Mouse (Mus musculus): ENCODE data around the gene Tlx3. TPM values are rescaled to one million over a fixed set of nuclear protein-coding genes. Genes with fewer than 3 reads are reported as not detected.

Gene Tlx3
- polyA plus RNA-seq, 1 experiment: not detected

DNA sequence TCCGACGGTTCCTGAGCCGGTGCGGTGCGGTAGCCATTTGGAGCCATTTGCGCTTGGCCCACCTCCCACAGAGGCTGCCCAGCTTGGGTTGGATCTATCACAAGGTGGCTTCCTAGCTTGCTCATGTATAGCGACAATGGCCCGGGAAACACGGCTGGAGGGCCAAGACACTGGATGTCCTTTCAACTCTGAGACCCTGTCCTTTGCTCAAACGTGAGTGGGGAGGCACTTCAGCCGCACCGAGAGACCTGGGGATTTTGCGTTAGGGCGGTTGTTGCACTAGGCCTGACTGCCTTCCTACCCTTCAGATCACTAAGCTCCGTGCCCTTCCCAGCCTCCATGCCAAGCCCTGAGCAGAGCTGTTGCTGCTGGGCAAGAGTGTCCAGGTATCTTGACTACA is 5.7 kb downstream of the Tlx3 start:
- DNase-seq (ENCODE audit: extremely low spot score in 1 of 2, low spot score in 1 of 2): no peak

DNA sequence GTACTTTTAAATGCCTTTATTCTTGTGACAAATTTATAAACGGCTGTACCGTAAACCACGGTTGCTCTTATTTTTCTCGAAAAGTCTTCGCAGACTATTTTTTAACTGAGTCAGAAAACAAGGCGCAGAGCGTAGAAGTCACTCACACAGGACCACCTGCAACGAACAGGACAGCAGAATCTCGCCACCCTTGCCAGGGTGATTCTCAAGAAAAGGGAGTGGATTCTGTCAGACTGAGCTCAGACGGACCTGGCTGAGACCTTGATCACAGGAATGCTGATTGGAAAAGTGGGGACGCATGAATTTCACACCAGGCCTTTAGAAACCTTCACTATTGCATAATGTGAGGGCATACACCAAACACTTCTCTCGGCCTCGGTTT is 6.3 kb downstream of the Tlx3 start:
- DNase-seq (ENCODE audit: extremely low spot score in 1 of 2, low spot score in 1 of 2): no peak

DNA sequence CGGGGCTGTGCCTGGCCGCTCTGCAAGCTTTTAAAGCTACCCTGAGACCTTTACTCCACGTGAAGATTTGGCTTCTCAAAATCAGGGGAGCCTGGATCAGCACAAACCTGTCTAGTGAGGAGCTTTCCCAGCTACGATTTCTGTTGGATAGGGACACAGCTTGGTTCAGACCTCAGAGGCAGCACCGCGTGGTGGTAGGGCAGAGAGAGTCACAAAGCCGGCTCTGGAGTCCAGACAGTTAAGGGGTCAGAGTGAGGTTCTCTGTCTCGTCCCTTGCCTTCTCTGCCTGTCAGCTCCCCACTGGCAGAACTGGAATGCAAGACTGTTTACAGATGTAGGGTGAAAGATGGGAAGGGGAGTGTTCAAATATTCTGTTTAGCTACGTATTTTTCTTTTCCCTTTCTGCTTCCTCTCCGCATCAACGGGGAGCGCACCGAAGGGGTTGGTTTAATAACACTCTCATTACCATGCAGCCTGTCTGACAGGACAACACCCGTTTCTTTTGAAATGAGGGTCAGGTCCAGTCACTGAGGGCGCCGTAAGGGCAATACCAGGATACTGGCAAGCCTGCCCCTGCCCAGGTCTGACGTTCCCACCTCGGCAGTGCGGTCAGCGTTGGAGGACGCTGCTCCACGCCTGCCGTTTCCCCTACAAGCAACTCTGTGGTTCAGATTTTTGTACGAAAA is 6.8 kb downstream of the Tlx3 start:
- DNase-seq (ENCODE audit: extremely low spot score in 1 of 2, low spot score in 1 of 2): no peak

GRCm38 (mm10) chr11:33195531-33196446 is 7.6 kb downstream of the Tlx3 start:
- no peak for DNase-seq (ENCODE audit: extremely low spot score in 1 of 2, low spot score in 1 of 2)

GRCm38 (mm10) chr11:33195061-33195460 is 8.3 kb downstream of the Tlx3 start:
- DNase-seq (ENCODE audit: extremely low spot score in 1 of 2, low spot score in 1 of 2): no peak

DNA sequence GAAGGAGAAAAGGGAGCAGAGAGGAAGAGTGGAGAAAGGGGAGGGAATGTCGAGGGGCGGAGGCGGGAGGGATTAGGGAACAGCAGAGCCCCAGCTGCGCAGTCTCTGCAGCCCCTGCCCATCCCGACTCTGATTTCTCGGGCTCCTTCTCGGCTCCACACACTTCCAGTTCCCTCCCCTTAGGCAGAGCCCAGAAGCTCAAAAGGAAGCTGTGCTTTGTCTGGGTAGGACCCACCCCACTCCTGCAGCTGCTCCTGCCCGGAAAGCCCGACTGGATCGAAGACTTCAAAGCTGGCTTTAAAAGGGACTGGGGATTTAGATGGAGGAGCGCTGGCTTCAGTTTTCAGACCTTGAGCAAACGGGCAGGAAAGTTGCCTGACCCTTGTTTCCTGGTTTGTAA is 9.7 kb downstream of the Tlx3 start:
- no peak for DNase-seq (ENCODE audit: extremely low spot score in 1 of 2, low spot score in 1 of 2)

GRCm38 (mm10) chr11:33181804-33182203 is 21.6 kb downstream of the Tlx3 start:
- DNase-seq (ENCODE audit: extremely low spot score in 1 of 2, low spot score in 1 of 2): no peak

DNA sequence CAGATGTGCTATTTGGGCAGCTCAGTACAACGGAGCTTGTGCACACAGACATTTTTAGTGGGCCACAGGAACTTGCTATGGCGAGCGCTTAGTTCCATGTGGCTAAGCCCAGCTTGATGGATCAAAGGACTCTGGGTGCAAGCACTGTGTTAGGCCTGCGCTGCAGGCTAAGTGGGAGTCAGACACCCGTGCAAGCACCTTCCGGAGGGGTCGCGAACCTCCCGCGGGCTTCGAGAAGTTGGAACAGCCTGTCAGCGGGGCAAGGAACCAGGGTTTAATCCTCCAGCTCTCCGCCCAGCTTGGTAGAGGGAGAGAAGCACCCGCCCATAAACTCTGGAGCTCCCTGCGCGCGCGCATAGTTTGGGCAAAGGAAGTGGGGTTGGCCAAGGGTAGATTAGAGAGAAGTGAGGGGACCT is 22.7 kb downstream of the Tlx3 start:
- DNase-seq (ENCODE audit: extremely low spot score in 1 of 2, low spot score in 1 of 2): no peak

GRCm38 (mm10) chr11:33179802-33180201 is 23.6 kb downstream of the Tlx3 start:
- DNase-seq (ENCODE audit: extremely low spot score in 1 of 2, low spot score in 1 of 2): no peak

DNA sequence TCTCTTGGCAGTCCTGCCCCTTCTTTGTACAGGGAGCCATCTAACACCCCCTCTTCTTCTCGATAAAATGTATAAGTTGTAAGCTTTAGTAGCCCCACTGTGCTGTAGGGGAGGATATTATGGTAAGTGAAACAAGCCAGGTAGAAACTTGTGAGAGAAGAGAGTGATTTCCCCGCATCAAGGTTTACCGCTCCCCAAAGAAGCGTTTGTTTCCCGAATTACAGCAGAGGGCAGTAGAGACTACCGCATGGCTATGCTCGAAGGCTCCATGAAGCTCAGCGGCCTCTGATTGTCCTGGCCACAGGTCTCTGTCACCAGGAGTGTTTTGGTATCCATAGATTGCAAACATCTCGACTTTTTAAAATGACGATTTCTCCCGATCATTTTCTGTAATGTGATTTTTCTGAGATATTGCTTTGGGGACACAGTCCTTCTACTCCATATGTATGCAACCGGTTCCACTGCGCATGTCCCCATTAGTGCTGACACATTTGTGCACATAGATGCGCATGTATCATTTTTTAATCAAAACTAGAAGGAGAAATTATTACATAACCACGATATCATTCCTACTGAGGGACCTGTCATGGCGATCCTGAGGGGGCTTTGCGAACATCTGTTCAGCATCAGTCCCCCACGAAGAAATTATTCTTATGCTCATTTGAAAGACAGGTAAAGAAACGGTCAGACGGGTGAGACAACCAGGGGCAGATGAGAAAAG is 26.7 kb downstream of the Tlx3 start:
- DNase-seq (ENCODE audit: extremely low spot score in 1 of 2, low spot score in 1 of 2): peak in 1 of 2 experiments; percentile 68

- DNase-seq (ENCODE audit: extremely low spot score in 1 of 2, low spot score in 1 of 2): no peak
Measured at GRCm38 (mm10) chr11:33175768-33176167, 27.6 kb downstream of the Tlx3 start.

DNA sequence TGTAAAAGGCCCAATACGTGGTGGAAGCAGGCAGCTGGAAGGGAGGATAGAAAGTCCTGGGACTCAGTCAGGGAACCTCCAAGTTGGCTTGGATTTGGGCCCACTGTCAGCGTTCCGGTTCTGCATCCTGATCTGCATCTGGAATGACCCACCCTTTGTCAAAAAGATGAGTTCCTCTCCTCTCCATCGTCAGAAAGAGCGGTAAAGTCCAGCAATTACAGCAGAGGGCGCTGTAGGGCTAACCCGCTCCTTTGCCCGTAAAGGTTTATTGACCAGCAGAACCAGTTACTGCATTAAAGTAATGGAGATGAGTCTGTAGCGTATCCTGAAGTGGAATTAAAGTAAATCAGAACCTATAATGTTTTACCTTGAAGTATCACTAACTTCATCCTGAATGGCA is 32.9 kb downstream of the Tlx3 start:
- peak in 1 of 2 experiments; percentile 70 for DNase-seq (ENCODE audit: extremely low spot score in 1 of 2, low spot score in 1 of 2)

GRCm38 (mm10) chr11:33162998-33163506 is 40.3 kb downstream of the Tlx3 start, which contains the start of gene Npm1:
Gene Npm1 (minus strand): TSS chr11:33163206.
- DNase-seq (ENCODE audit: extremely low spot score in 1 of 2, low spot score in 1 of 2): peak; percentile 98 to 100

GRCm38 (mm10) chr11:33162211-33162997 is 41.0 kb downstream of the Tlx3 start:
- DNase-seq (ENCODE audit: extremely low spot score in 1 of 2, low spot score in 1 of 2): peak in 1 of 2 experiments; percentile 54

DNA sequence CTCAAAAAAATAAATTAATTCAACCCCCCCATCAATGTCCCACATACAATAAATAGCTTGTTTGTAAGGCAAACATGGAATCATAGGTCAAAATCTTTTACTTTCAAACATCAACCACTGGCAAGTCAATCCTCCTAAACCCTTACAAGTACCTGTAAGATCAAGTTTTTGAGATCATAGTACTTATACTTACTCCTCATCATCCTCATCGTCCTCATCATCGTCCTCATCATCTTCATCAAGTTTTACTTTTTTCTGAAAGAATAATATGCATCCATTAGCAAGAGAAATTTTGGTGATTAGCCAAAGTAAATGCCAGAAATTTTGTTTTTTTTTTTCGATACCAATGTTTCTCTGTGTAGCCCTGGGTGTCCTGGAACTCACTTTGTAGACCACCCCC is 43.6 kb downstream of the Tlx3 start:
- no peak for DNase-seq (ENCODE audit: extremely low spot score in 1 of 2, low spot score in 1 of 2)

GRCm38 (mm10) chr11:33157453-33158196 is 45.8 kb downstream of the Tlx3 start:
- no peak for DNase-seq (ENCODE audit: extremely low spot score in 1 of 2, low spot score in 1 of 2)

- DNase-seq (ENCODE audit: extremely low spot score in 1 of 2, low spot score in 1 of 2): no peak
Measured at GRCm38 (mm10) chr11:33156436-33157015, 46.9 kb downstream of the Tlx3 start.

- DNase-seq (ENCODE audit: extremely low spot score in 1 of 2, low spot score in 1 of 2): no peak
Measured at GRCm38 (mm10) chr11:33154459-33154858, 48.9 kb downstream of the Tlx3 start.

DNA sequence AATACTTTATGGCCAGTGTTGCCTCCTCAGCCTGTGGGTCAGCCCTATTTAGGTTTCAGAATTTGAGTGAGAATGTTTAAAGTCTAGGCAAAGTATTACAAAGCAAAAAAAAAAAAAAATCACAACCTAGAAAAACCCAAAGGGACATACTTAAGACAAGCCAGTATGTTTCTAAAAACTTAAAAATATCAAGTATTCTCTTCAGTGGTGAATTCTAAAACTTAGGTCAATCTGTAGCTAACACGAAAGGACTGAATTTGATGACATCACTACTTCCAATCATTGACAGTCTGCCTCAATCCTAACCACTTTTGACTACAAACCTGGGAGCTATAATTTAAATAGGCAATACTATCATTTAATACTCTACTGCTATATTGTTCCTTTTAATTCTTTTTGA is 50.4 kb downstream of the Tlx3 start:
- no peak for DNase-seq (ENCODE audit: extremely low spot score in 1 of 2, low spot score in 1 of 2)

Data from frontal cortex, adult 2 months (tissue).